Mouse (Mus musculus) forebrain, embryonic 13.5 days (tissue): ENCODE measurements around the gene Rasal3. TPM values are rescaled to one million over a fixed set of nuclear protein-coding genes. Genes with fewer than 3 reads are reported as not detected.

Experiments used
- ATAC-seq: fragments of 200-750 bp; cut with Nextera tagmentation; 2 replicates; pipeline ENCODE4 v1.8.0; 2017
- H3K27ac ChIP-seq: fragments of 300-500 bp; sonication (generic); 2 replicates; pipeline ENCODE4 v1.5.1; 2015; ENCODE audit warnings: inconsistent platforms, mild to moderate bottlenecking, moderate library complexity
- H3K27me3 ChIP-seq: fragments of 300-500 bp; sonication (generic); 2 replicates; pipeline ENCODE4 v1.6.1; 2015; ENCODE audit warnings: mild to moderate bottlenecking, inconsistent platforms
- H3K36me3 ChIP-seq: fragments of 300-500 bp; sonication (generic); 2 replicates; pipeline ENCODE4 v1.6.1; 2015; ENCODE audit warnings: mild to moderate bottlenecking, inconsistent platforms; ENCODE audit not compliant: poor library complexity, severe bottlenecking
- H3K4me1 ChIP-seq: fragments of 300-500 bp; sonication (generic); 2 replicates; pipeline ENCODE4 v1.6.1; 2015; ENCODE audit warnings: inconsistent platforms
- H3K4me2 ChIP-seq: fragments of 300-500 bp; sonication (generic); 2 replicates; pipeline ENCODE4 v1.6.1; 2015; ENCODE audit warnings: inconsistent platforms, mild to moderate bottlenecking, moderate library complexity
- H3K4me3 ChIP-seq: fragments of 300-500 bp; sonication (generic); 2 replicates; pipeline ENCODE4 v1.5.1; 2015; ENCODE audit warnings: mild to moderate bottlenecking, inconsistent platforms
- H3K9ac ChIP-seq: fragments of 300-500 bp; sonication (generic); 2 replicates; pipeline ENCODE4 v1.6.1; 2015; ENCODE audit warnings: mild to moderate bottlenecking, inconsistent platforms
- H3K9me3 ChIP-seq: fragments of 300-500 bp; sonication (generic); replicated peaks from 2 replicates; pipeline ENCODE4 v1.6.1; 2016; ENCODE audit warnings: inconsistent platforms
- WGBS: fragments of 180-500 bp; shearing (Covaris S2); methylation state at CpG from one replicate; pipeline ENCODE4 v1.1.7; 2015; 5-methylcytosine and 5-hydroxymethylcytosine counted together
- microRNA-seq: library from miRNA; unstranded; fragments of <30 nt; microRNA quantifications from one replicate; pipeline ENCODE4, GENCODE M21; 2016
- polyA plus RNA-seq: library from polyadenylated mRNA; unstranded; fragments of >200 nt; fragmentation: Nextera tagmentation; extraction: Ambion mirVana; gene quantifications from 2 replicates; pipeline ENCODE4 v1.2.1, GENCODE M21; 2015

Gene Rasal3
- polyA plus RNA-seq, 1 experiment from 2014 or later: 0.32 TPM

DNA sequence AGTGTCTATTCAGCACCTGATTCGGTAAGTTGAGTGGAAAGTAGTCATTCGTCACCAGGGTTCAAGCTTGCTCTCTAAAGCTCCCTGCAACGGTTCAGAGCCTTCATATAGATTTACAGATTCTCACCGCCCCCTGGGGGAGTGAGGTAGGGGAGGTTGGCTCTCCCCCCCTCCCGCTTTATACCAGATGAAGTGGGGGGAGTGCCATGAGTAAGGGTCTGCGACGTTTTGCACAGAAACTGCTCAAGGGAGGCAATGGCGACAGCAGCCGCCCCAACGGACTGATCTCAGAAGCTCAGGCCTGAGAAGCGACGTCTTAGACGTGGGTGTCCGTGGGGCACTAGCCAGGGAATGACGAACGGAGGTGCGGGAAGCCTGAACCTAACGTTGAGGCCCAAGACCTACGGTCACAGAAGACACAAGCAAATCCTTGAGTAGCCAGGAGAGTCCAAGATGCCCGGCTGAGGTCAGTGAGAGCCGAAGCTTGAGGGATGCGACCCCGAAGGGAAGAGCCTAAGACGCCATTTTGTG lies 53.5 kb downstream of the Rasal3 start:
- no peak; the same call in none of the 2 replicates for ATAC-seq
- under 1% methylated on average over 24 of the region's 24 CpGs for WGBS
- Histone ChIP-seq H3K27ac (peak overlapping the region; percentile 52), H3K4me3 (peak overlapping the region; percentile 84), H3K4me2 (peak overlapping the region; percentile 81), H3K36me3 (peaks cover 18% of the 10 kb centered on the region), H3K9ac (peak overlapping the region; percentile 83), H3K4me1 (peaks cover 36% of the 10 kb centered on the region), H3K27me3 (no peaks in the 10 kb centered on the region), H3K9me3 (no peaks in the 10 kb centered on the region)

DNA sequence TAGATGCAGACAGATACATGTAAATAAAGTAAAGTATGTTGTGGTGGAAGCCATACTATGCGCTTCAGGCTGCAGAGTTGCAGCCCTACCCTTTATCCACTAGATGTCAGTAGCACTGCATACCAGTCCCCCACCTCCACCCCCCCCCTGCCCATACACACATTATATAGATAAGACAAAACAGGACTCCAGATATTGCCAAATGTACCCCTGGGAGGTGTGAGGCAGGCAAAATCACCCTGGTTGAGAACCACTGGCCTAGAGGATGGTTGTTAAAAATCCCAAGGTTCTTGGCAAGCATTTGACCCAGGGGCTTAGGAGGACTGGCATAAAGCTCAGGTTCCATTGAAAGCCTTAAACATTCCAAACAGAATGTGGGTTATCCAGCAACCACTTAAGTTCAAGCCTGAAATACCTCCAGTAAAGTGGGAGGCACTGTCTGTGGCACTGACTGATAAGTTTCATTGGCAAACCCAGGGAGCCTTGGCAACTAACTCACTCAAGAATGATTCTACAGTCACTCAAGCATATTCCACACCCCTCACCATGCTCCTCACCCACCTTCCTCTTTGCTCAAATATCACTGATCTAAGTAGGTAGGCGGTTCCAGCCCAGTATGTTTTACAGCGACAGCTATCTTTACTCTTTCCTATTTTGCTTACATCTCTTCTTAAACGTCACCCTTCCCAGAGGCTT lies 54.2 kb downstream of the Rasal3 start:
- Histone ChIP-seq H3K9ac (peak overlapping the region; percentile 83), H3K27me3 (no peaks in the 10 kb centered on the region), H3K4me3 (peak overlapping the region; percentile 84), H3K27ac (no peak overlapping the region), H3K4me2 (peak overlapping the region; percentile 81), H3K9me3 (no peaks in the 10 kb centered on the region), H3K4me1 (peaks cover 34% of the 10 kb centered on the region), H3K36me3 (peaks cover 18% of the 10 kb centered on the region)
- ATAC-seq: no peak
- 13% methylated on average over 4 of the region's 4 CpGs for WGBS

DNA sequence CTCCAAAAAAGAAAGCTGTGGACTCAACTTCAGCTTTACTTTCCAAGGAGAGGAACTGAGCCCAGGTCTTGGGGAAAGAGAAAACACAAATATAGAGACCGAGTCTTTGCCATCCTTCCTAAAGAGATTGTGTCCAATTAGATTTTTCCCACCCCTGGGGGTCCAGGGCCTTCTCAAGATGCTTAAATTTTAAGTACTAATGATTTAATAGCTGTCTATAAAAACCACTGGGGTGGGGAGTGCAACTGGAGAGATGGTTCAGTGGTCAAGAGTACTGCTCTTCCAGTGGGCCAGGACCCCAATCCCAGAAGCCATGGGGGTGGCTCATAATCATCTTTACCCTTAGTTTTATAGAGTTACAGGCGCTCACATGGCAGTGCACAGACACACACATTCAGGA lies 55.0 kb downstream of the Rasal3 start:
- Histone ChIP-seq H3K4me1 (peaks cover 28% of the 10 kb centered on the region), H3K27ac (no peak overlapping the region), H3K9ac (peak overlapping the region; percentile 83; the same call in 1 of the 2 replicates), H3K4me2 (peak overlapping the region; percentile 81), H3K27me3 (no peaks in the 10 kb centered on the region), H3K36me3 (peaks cover 17% of the 10 kb centered on the region), H3K9me3 (no peaks in the 10 kb centered on the region), H3K4me3 (no peak overlapping the region)
- ATAC-seq: no peak
- 99% methylated on average over 2 of the region's 2 CpGs for WGBS

DNA sequence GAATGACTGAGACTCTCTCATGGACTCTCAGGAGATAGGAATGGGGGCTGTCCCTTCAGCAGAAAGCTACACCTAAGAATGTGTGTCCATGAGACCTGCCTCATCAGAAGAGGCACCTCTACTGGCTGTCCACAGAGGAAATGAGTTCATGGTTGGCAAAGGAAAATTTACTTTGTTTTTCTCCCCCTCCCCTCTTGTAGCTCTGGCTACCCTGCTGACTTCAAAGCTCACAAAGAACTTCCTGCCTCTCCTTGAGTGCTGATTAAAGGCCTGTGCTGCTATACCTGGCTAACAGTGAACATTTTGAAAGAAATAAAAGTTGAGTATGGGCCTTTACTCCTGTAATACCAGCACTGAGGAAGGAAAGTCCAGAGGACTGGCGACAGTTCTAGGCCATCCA lies 62.3 kb downstream of the Rasal3 start:
- Histone ChIP-seq H3K27me3 (no peaks in the 10 kb centered on the region), H3K4me1 (no peaks in the 10 kb centered on the region), H3K4me2 (no peak overlapping the region), H3K4me3 (no peak overlapping the region), H3K27ac (no peak overlapping the region), H3K36me3 (peaks cover 61% of the 10 kb centered on the region), H3K9me3 (no peaks in the 10 kb centered on the region), H3K9ac (no peak overlapping the region)
- ATAC-seq: no peak
- 94% methylated on average over 1 of the region's 1 CpGs for WGBS

Small RNA genes within 50 kb of the gene (microRNA-seq; reads per million reads assigned to microRNA genes)
- gene Gm22201: not detected

Other genes with a start within 250 kb of the Rasal3 start
- gene Notch3, start 236.7 kb downstream of the Rasal3 start, polyA plus RNA-seq: 7.7 and 9.7 TPM in 2 replicates
- gene Ephx3, start 214.0 kb downstream of the Rasal3 start, polyA plus RNA-seq: 0.08 and 0.10 TPM in 2 replicates
- gene Brd4, start 118.9 kb downstream of the Rasal3 start, polyA plus RNA-seq: 84.5 and 87.1 TPM in 2 replicates
- gene Akap8, start 82.3 kb downstream of the Rasal3 start, polyA plus RNA-seq: 112 and 114 TPM in 2 replicates
- 113 and 119 TPM in 2 replicates for gene Akap8l, start 53.0 kb downstream of the Rasal3 start, polyA plus RNA-seq
- 26.6 and 27.7 TPM in 2 replicates for gene Wiz, start 14.1 kb downstream of the Rasal3 start, polyA plus RNA-seq
- gene Pglyrp2, start 20.6 kb upstream of the Rasal3 start, polyA plus RNA-seq: not detected in 2 replicates
- 0.17 and 0.35 TPM in 2 replicates for gene Cyp4f39, start 49.1 kb upstream of the Rasal3 start, polyA plus RNA-seq
- gene Cyp4f17, start 102.5 kb upstream of the Rasal3 start, polyA plus RNA-seq: 7.0 and 7.8 TPM in 2 replicates
- 21.1 and 21.4 TPM in 2 replicates for gene Cyp4f16, start 133.0 kb upstream of the Rasal3 start, polyA plus RNA-seq
- 0.64 TPM in 1 of 2 replicates, not detected in the other for gene Cyp4f37, start 217.7 kb upstream of the Rasal3 start, polyA plus RNA-seq